Comparison of ENCODE assay signal across 12 mouse cellular contexts in the genomic region with DNA sequence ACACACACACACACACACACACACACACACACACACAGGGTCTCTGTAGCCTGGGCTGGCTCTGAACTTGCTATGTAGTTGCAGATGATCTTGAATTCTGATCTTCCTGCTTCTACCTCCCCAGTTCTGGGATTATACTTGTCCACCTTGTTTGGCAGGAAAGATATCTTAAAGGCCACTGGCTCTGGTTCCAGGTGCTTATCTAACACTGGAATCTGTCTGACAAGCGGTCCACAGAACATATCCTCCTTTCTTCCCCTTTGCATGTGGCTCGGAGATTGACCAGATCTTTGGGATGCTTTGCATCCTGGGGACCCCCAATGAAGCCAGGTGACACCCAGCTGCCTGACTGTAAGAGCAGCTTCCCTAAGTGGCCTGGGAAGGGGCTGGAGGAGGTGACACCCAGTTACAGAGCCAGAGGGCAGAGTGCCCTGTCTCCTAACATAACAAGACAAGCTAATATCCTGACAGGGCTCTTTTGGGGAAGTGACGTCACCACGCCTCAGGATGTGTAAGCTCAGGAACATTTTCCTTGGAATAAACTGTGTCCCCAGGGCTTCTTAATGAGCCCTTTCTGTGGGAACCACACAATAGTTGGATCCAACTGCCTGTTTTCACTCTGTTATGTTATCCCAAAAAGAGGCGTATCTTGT. TPM values are rescaled to one million over a fixed set of nuclear protein-coding genes. Genes with fewer than 3 reads are reported as not detected.
DNase-seq lines count a peak whose midpoint lies in the region; ATAC-seq and TF ChIP-seq lines count a peak whose summit lies in the region.
"Had no signal": no experiment of that assay in that cellular context is flagged by ENCODE, and none has a peak within 500 bp of the region (broad histone marks: within the 10 kb centered on the region; RNA-seq: fewer than 3 reads in every experiment).

No protein-coding gene starts in this region.

- no peaks in the 10 kb centered on the region for H3K36me3 ChIP-seq in heart, embryonic 10.5 days
- H3K36me3 ChIP-seq in small intestine, adult 2 months (ENCODE audit: control insufficient read depth, insufficient read depth, low read length) = no peaks in the 10 kb centered on the region
- no peaks in the 10 kb centered on the region for H3K36me3 ChIP-seq in forebrain, embryonic 12.5 days (replicated peaks)
- H3K36me3 ChIP-seq: neural tube, embryonic 12.5 days had no signal

- no peak for DNase-seq in layer of hippocampus, adult 2 months (ENCODE audit: low spot score in 2 of 2)
- DNase-seq in layer of hippocampus, adult 9-10 months (ENCODE audit: low spot score) = no peak
- DNase-seq in heart, embryonic 10.5 days (ENCODE audit: low spot score) = no peak
- DNase-seq in kidney, postnatal 25 days = peak; percentile 69 to 83
- DNase-seq in frontal cortex, postnatal 10 days (ENCODE audit: low spot score in 2 of 2) = no peak
- no peak for DNase-seq in left cerebral cortex, adult 9 months (ENCODE audit: low spot score in 2 of 2)
- DNase-seq: cerebellum, adult 18-20 months had no signal

- no peak for ATAC-seq in forebrain, embryonic 12.5 days (ENCODE audit: low FRiP score)

- H3K4me1 ChIP-seq in heart, embryonic 10.5 days = peaks cover 91% of the 10 kb centered on the region
- peaks cover 19% of the 10 kb centered on the region for H3K4me1 ChIP-seq in small intestine, adult 2 months (ENCODE audit: control insufficient read depth, insufficient read depth, insufficient read length, low read length)
- peaks cover 21% of the 10 kb centered on the region for H3K4me1 ChIP-seq in forebrain, embryonic 12.5 days

- no peaks in the 10 kb centered on the region for H3K9me3 ChIP-seq in heart, embryonic 10.5 days
- H3K9me3 ChIP-seq in forebrain, embryonic 12.5 days = no peaks in the 10 kb centered on the region
- H3K9me3 ChIP-seq: megakaryocyte, embryonic 14.5 days; neural tube, embryonic 12.5 days had no signal

- peak overlapping the region; percentile 64; the same call in 1 of the 2 replicates for H3K27ac ChIP-seq in layer of hippocampus, adult 2 months
- H3K27ac ChIP-seq in heart, embryonic 10.5 days = peak overlapping the region; percentile 60
- H3K27ac ChIP-seq in small intestine, adult 2 months (ENCODE audit: insufficient read depth, low read depth, low read length) = peak overlapping the region; percentile 15; the same call in 1 of the 2 replicates
- no peak overlapping the region for H3K27ac ChIP-seq in forebrain, embryonic 12.5 days
- H3K27ac ChIP-seq: hindbrain, embryonic 14.5 days; neural tube, embryonic 12.5 days had no signal

- H3K4me2 ChIP-seq in forebrain, embryonic 12.5 days = no peak overlapping the region
- H3K4me2 ChIP-seq: hindbrain, embryonic 14.5 days; neural tube, embryonic 12.5 days had no signal

- 51% methylated on average over 5 of the region's 5 CpGs for WGBS in heart, embryonic 10.5 days
- WGBS in small intestine, adult 2 months = 63% methylated on average over 5 of the region's 5 CpGs
- WGBS in forebrain, embryonic 12.5 days = 81% methylated on average over 5 of the region's 5 CpGs

- no peak overlapping the region for H3K4me3 ChIP-seq in layer of hippocampus, adult 2 months
- 0 out of 2 replicates have a peak overlapping the region, but pooled peaks have one; percentile 29 for H3K4me3 ChIP-seq in heart, embryonic 10.5 days
- H3K4me3 ChIP-seq in small intestine, adult 2 months (ENCODE audit: low read depth, low read length) = no peak overlapping the region
- H3K4me3 ChIP-seq in forebrain, embryonic 12.5 days (replicated peaks) = no peak overlapping the region
- H3K4me3 ChIP-seq: megakaryocyte, embryonic 14.5 days; neural tube, embryonic 12.5 days had no signal

- H3K9ac ChIP-seq in forebrain, embryonic 12.5 days = no peak overlapping the region
- H3K9ac ChIP-seq: hindbrain, embryonic 14.5 days; neural tube, embryonic 12.5 days had no signal

- TF ChIP-seq CTCF in layer of hippocampus, adult 2 months (conservative IDR thresholded peaks at IDR 0.05) = no peak
- TF ChIP-seq CTCF in small intestine, adult 2 months (IDR thresholded peaks at IDR 0.05; ENCODE audit: extremely low read depth, insufficient read length, insufficient replicate concordance, low read depth, low read length) = no peak

- H3K27me3 ChIP-seq in heart, embryonic 10.5 days (ENCODE audit: insufficient read depth, poor library complexity, severe bottlenecking) = peaks cover 18% of the 10 kb centered on the region; the same call in 1 of the 2 replicates
- no peaks in the 10 kb centered on the region for H3K27me3 ChIP-seq in small intestine, adult 2 months (ENCODE audit: control insufficient read depth, insufficient read depth, low read length)
- H3K27me3 ChIP-seq in forebrain, embryonic 12.5 days = peaks cover 3% of the 10 kb centered on the region; the same call in 1 of the 2 replicates
- H3K27me3 ChIP-seq: neural tube, embryonic 12.5 days had no signal

- no peak for TF ChIP-seq POLR2A in small intestine, adult 2 months (IDR thresholded peaks at IDR 0.05; ENCODE audit: low read depth, low read length)

RNA-seq across cellular contexts. Expression of a gene that starts 20.9 kb away (rescaled TPM):
- total RNA-seq in layer of hippocampus, adult 2 months (2021) = 100 to 1,000 TPM; 226 to 239 TPM
- polyA plus RNA-seq in heart, embryonic 10.5 days (2016; fragmentation: Nextera tagmentation; extraction: Ambion mirVana) = 46.2 and 56.0 TPM in 2 replicates
- 32.6 and 49.2 TPM in 2 replicates for polyA plus RNA-seq in small intestine, adult 2 months (2012; rRNA removed)
- 67.2 and 67.6 TPM in 2 replicates for polyA plus RNA-seq in forebrain, embryonic 12.5 days (2016; fragmentation: Nextera tagmentation; extraction: Ambion mirVana)

Comparison
In these comparisons a context has a peak if more than half of its experiments do, and no peak if none do; other contexts are left out.
1. DNase-seq: peak in kidney, postnatal 25 days (2 of 2); none in layer of hippocampus, adult 2 months (0 of 2), layer of hippocampus, adult 9-10 months (single experiment), heart, embryonic 10.5 days (single experiment), frontal cortex, postnatal 10 days (0 of 2) and left cerebral cortex, adult 9 months (0 of 2).